Mouse (Mus musculus) heart, adult 10 weeks (tissue): ENCODE results near the gene Cnmd. TPM values are rescaled to one million over a fixed set of nuclear protein-coding genes. Genes with fewer than 3 reads are reported as not detected.

ENCODE experiments used
- polyA plus RNA-seq: library from polyadenylated mRNA; stranded (reverse); fragments of 350-450 nt; fragmentation: Illumina TruSeq; extraction: RNeasy Lipid Tissue Mini Kit (QIAGEN cat#74804); gene quantifications from one replicate; pipeline ENCODE4 v1.2.3, GENCODE M21; 2014; ENCODE audit warnings: low read depth, low replicate concordance

The Cnmd gene
- polyA plus RNA-seq: 0.58 TPM

DNA sequence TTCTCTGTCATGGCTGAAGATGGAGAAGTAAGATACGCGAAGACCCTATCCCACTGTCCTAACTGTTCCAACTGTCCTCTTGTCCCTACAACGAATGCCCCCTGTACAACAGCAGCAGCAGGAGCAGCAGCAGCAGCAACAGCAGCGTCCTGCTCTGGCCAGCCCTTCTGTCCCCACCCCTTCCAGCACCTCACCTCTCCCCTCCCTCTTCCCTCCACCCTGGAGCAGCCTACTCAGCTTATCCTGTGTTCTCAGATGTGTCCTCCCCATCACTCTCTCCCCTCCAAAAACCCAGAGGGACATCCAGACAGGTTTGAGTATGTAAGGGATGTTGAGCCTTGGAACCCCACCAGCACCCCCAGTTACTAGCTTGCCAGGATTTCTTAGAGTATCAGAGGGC lies at the start of gene Cnmd:
Cnmd (minus strand) TSS at position 170 of the 400 bp plus-strand sequence.

Other genes with a start within 250 kb of the Cnmd start
- gene Kbtbd7, start 235.7 kb downstream of the Cnmd start, polyA plus RNA-seq: 7.4 TPM
- gene Kbtbd6, start 210.3 kb downstream of the Cnmd start, polyA plus RNA-seq: not detected
- gene Elf1, start 181.0 kb downstream of the Cnmd start, polyA plus RNA-seq: 15.6 TPM
- 22.1 TPM for gene Wbp4, start 180.7 kb downstream of the Cnmd start, polyA plus RNA-seq
- gene Sugt1, start 74.5 kb downstream of the Cnmd start, polyA plus RNA-seq: 73.1 TPM
- not detected for gene Pcdh8, start 109.1 kb upstream of the Cnmd start, polyA plus RNA-seq